Mouse (Mus musculus): ENCODE data around the gene Spata2. TPM values are rescaled to one million over a fixed set of nuclear protein-coding genes. Genes with fewer than 3 reads are reported as not detected.

Gene Spata2
- total and polyA plus RNA-seq, 2 experiments from 2014 or later: 28.9 to 36.6 TPM

- Histone ChIP-seq H3K9me3 (ENCODE audit: low read length) (no peaks in the 10 kb centered on the region), H3K27me3 (ENCODE audit: insufficient read depth, low read length) (no peaks in the 10 kb centered on the region), H3K4me1 (ENCODE audit: insufficient read depth) (peaks cover 13% of the 10 kb centered on the region; the same call in 1 of the 2 replicates), H3K36me3 (ENCODE audit: insufficient read depth) (peaks cover 48% of the 10 kb centered on the region), H3K27ac (ENCODE audit: low read depth, low read length) (no peak overlapping the region), H3K4me3 (ENCODE audit: low read depth, low read length) (no peak overlapping the region), H3K9ac (no peak overlapping the region), H3K4me2 (ENCODE audit: low read depth) (no peak overlapping the region)
- WGBS: 90% methylated on average over 6 of the region's 6 CpGs
- DNase-seq (no peak), ATAC-seq (no peak)
- TF ChIP-seq CTCF (IDR thresholded peaks at IDR 0.05; ENCODE audit: low read depth): no peak
These were observed 18.5 kb downstream of the Spata2 start for GRCm38 (mm10) chr2:167474218-167474617.

GRCm38 (mm10) chr2:167471585-167471984 is 21.1 kb downstream of the Spata2 start:
- 91% methylated on average over 6 of the region's 6 CpGs for WGBS
- TF ChIP-seq CTCF (IDR thresholded peaks at IDR 0.05; ENCODE audit: low read depth): no peak
- Histone ChIP-seq H3K9me3 (ENCODE audit: low read length) (no peaks in the 10 kb centered on the region), H3K27me3 (ENCODE audit: insufficient read depth, low read length) (no peaks in the 10 kb centered on the region), H3K36me3 (ENCODE audit: insufficient read depth) (peaks cover 63% of the 10 kb centered on the region), H3K4me2 (ENCODE audit: low read depth) (no peak overlapping the region), H3K9ac (no peak overlapping the region), H3K4me1 (ENCODE audit: insufficient read depth) (peaks cover 11% of the 10 kb centered on the region; the same call in 1 of the 2 replicates), H3K4me3 (ENCODE audit: low read depth, low read length) (no peak overlapping the region), H3K27ac (ENCODE audit: low read depth, low read length) (no peak overlapping the region)
- ATAC-seq (no peak), DNase-seq (no peak)

- Histone ChIP-seq H3K36me3 (ENCODE audit: insufficient read depth) (peaks cover 70% of the 10 kb centered on the region), H3K9me3 (ENCODE audit: low read length) (no peaks in the 10 kb centered on the region), H3K27me3 (ENCODE audit: insufficient read depth, low read length) (no peaks in the 10 kb centered on the region), H3K27ac (ENCODE audit: low read depth, low read length) (no peak overlapping the region), H3K4me3 (ENCODE audit: low read depth, low read length) (no peak overlapping the region), H3K4me2 (ENCODE audit: low read depth) (no peak overlapping the region), H3K4me1 (ENCODE audit: insufficient read depth) (peaks cover 2% of the 10 kb centered on the region; the same call in 1 of the 2 replicates), H3K9ac (no peak overlapping the region)
- DNase-seq (no peak), ATAC-seq (no peak)
- 92% methylated on average over 3 of the region's 3 CpGs for WGBS
- TF ChIP-seq CTCF (IDR thresholded peaks at IDR 0.05; ENCODE audit: low read depth): no peak
These were observed 22.1 kb downstream of the Spata2 start for GRCm38 (mm10) chr2:167470611-167471010.

- DNase-seq (no peak), ATAC-seq (no peak)
- Histone ChIP-seq H3K9ac (no peak overlapping the region), H3K4me1 (ENCODE audit: insufficient read depth) (no peaks in the 10 kb centered on the region), H3K36me3 (ENCODE audit: insufficient read depth) (peaks cover 64% of the 10 kb centered on the region), H3K27ac (ENCODE audit: low read depth, low read length) (no peak overlapping the region), H3K27me3 (ENCODE audit: insufficient read depth, low read length) (no peaks in the 10 kb centered on the region), H3K9me3 (ENCODE audit: low read length) (no peaks in the 10 kb centered on the region), H3K4me3 (ENCODE audit: low read depth, low read length) (no peak overlapping the region), H3K4me2 (ENCODE audit: low read depth) (no peak overlapping the region)
- no peak for TF ChIP-seq CTCF (IDR thresholded peaks at IDR 0.05; ENCODE audit: low read depth)
- 78% methylated on average over 6 of the region's 6 CpGs for WGBS
These were observed 24.2 kb downstream of the Spata2 start for GRCm38 (mm10) chr2:167468444-167468843.

- Histone ChIP-seq H3K9ac (no peak overlapping the region), H3K4me1 (ENCODE audit: insufficient read depth) (no peaks in the 10 kb centered on the region), H3K4me3 (ENCODE audit: low read depth, low read length) (no peak overlapping the region), H3K9me3 (ENCODE audit: low read length) (no peaks in the 10 kb centered on the region), H3K36me3 (ENCODE audit: insufficient read depth) (peaks cover 54% of the 10 kb centered on the region), H3K4me2 (ENCODE audit: low read depth) (no peak overlapping the region), H3K27me3 (ENCODE audit: insufficient read depth, low read length) (no peaks in the 10 kb centered on the region), H3K27ac (ENCODE audit: low read depth, low read length) (no peak overlapping the region)
- ATAC-seq: no peak
- no peak for DNase-seq
- WGBS: 85% methylated on average over 5 of the region's 5 CpGs
- no peak for TF ChIP-seq CTCF (IDR thresholded peaks at IDR 0.05; ENCODE audit: low read depth)
These were observed 25.5 kb downstream of the Spata2 start for GRCm38 (mm10) chr2:167467214-167467613.

GRCm38 (mm10) chr2:167465951-167466350 is 26.7 kb downstream of the Spata2 start:
- Histone ChIP-seq H3K9me3 (ENCODE audit: low read length) (no peaks in the 10 kb centered on the region), H3K27ac (ENCODE audit: low read depth, low read length) (no peak overlapping the region), H3K27me3 (ENCODE audit: insufficient read depth, low read length) (no peaks in the 10 kb centered on the region), H3K4me2 (ENCODE audit: low read depth) (no peak overlapping the region), H3K4me3 (ENCODE audit: low read depth, low read length) (no peak overlapping the region), H3K9ac (no peak overlapping the region), H3K36me3 (ENCODE audit: insufficient read depth) (peaks cover 46% of the 10 kb centered on the region), H3K4me1 (ENCODE audit: insufficient read depth) (no peaks in the 10 kb centered on the region)
- ATAC-seq: no peak
- TF ChIP-seq CTCF (IDR thresholded peaks at IDR 0.05; ENCODE audit: low read depth): no peak
- WGBS: 90% methylated on average over 3 of the region's 3 CpGs
- no peak for DNase-seq

GRCm38 (mm10) chr2:167463802-167464201 is 28.9 kb downstream of the Spata2 start:
- H3K4me2 ChIP-seq (ENCODE audit: low read depth): no peak overlapping the region
- ATAC-seq: no peak
- H3K27me3 ChIP-seq (ENCODE audit: insufficient read depth, low read length): no peaks in the 10 kb centered on the region
- 95% methylated on average over 5 of the region's 5 CpGs for WGBS
- H3K4me1 ChIP-seq (ENCODE audit: insufficient read depth): no peaks in the 10 kb centered on the region
- no peak overlapping the region for H3K9ac ChIP-seq
- DNase-seq: no peak
- peaks cover 40% of the 10 kb centered on the region for H3K36me3 ChIP-seq (ENCODE audit: insufficient read depth)
- H3K4me3 ChIP-seq (ENCODE audit: low read depth, low read length): no peak overlapping the region
- H3K27ac ChIP-seq (ENCODE audit: low read depth, low read length): no peak overlapping the region
- H3K9me3 ChIP-seq (ENCODE audit: low read length): no peaks in the 10 kb centered on the region
- TF ChIP-seq CTCF (IDR thresholded peaks at IDR 0.05; ENCODE audit: low read depth): no peak

Data from forebrain, postnatal 0 days (tissue).